Mouse (Mus musculus): ENCODE data around the gene Cacna2d4.

- TF ChIP-seq CTCF (IDR thresholded peaks at IDR 0.05; ENCODE audit: low read depth, low read length) (no peak), POLR2A (IDR thresholded peaks at IDR 0.05; ENCODE audit: extremely low read depth, insufficient read depth, low read length) (no peak)
These were observed 131.1 kb downstream of the Cacna2d4 start for GRCm38 (mm10) chr6:119367382-119367781.

Measured in liver, adult 2 months (tissue).